ENCODE assay signal across 8 mouse cellular contexts in genomic region chr13:81710266-81710665, GRCm38 (mm10). TPM values are rescaled to one million over a fixed set of nuclear protein-coding genes. Genes with fewer than 3 reads are reported as not detected.
DNase-seq lines count a peak whose midpoint lies in the region; ATAC-seq and TF ChIP-seq lines count a peak whose summit lies in the region.

No protein-coding gene starts in this region.

- H3K4me3 ChIP-seq in left cerebral cortex, adult 2 months = peak overlapping the region; percentile 87
- H3K4me3 ChIP-seq in midbrain, embryonic 14.5 days (replicated peaks; ENCODE audit: low read depth, low read length) = peak overlapping the region; percentile 86

- H3K4me2 ChIP-seq in midbrain, embryonic 14.5 days (ENCODE audit: low read length) = peak overlapping the region; percentile 92

- intact Hi-C loops in left cerebral cortex, adult 2 months (cut with DNase I) = loop anchor here (5.0 kb wide), 1 partner anchor 52 kb away; no protein-coding TSS in a partner anchor
- intact Hi-C loops in left cerebral cortex, postnatal 4 days (cut with DNase I) = no loop called here

- H3K27ac ChIP-seq in left cerebral cortex, adult 2 months = no peak overlapping the region; the same call in 1 of the 2 replicates
- H3K27ac ChIP-seq in midbrain, embryonic 14.5 days (replicated peaks; ENCODE audit: low read depth, low read length) = no peak overlapping the region

- H3K9me3 ChIP-seq in midbrain, embryonic 14.5 days (ENCODE audit: control insufficient read depth, low read length) = no peaks in the 10 kb centered on the region

- no peak for DNase-seq in left cerebral cortex, adult 2 months (ENCODE audit: extremely low spot score in 1 of 2, low spot score in 2 of 2)
- no peak for DNase-seq in left cerebral cortex, postnatal 4 days
- DNase-seq in c-Kit-positive CD71-positive TER-119-positive erythroid progenitor cells, embryonic 14.5 days (ENCODE audit: low spot score) = peak; percentile 66
- DNase-seq in hindlimb bud, embryonic 11.5 days (ENCODE audit: extremely low spot score, low read depth, low spot score) = peak; percentile 30
- no peak for DNase-seq in midbrain, embryonic 14.5 days
- no peak for DNase-seq in urinary bladder, postnatal 10 days (ENCODE audit: low spot score)
- DNase-seq in left cerebral cortex, adult 9 months (ENCODE audit: low spot score in 2 of 2) = no peak
- no peak for DNase-seq in right cerebral cortex, postnatal 4 days

- H3K4me1 ChIP-seq in midbrain, embryonic 14.5 days (ENCODE audit: control insufficient read depth, insufficient read depth, low read length) = peaks cover 7% of the 10 kb centered on the region; the same call in 1 of the 2 replicates

- peak overlapping the region; percentile 74 for H3K9ac ChIP-seq in midbrain, embryonic 14.5 days (replicated peaks; ENCODE audit: low read length)

- H3K27me3 ChIP-seq in midbrain, embryonic 14.5 days (ENCODE audit: control insufficient read depth, insufficient read depth, low read length) = no peaks in the 10 kb centered on the region

- TF ChIP-seq CTCF in left cerebral cortex, adult 2 months (IDR thresholded peaks at IDR 0.05) = no peak

- under 1% methylated on average over 7 of the region's 7 CpGs for WGBS in midbrain, embryonic 14.5 days

- ATAC-seq in midbrain, embryonic 14.5 days (ENCODE audit: low FRiP score, low TSS enrichment) = no peak

- H3K36me3 ChIP-seq in midbrain, embryonic 14.5 days (ENCODE audit: control insufficient read depth, insufficient read depth, low read length) = no peaks in the 10 kb centered on the region

RNA-seq across cellular contexts. Expression of gene Polr3g, which starts 0.5 kb away (rescaled TPM):
- 1 to 10 TPM; 2.9 to 5.3 TPM for total RNA-seq in left cerebral cortex, adult 2 months (2021)
- total RNA-seq in left cerebral cortex, postnatal 4 days (2021) = 1 to 10 TPM; 4.0 to 4.8 TPM
- 1.9 and 3.3 TPM in 2 replicates for polyA plus RNA-seq in midbrain, embryonic 14.5 days (2014; fragmentation: Nextera tagmentation; extraction: Ambion mirVana)

RNA-seq across cellular contexts. Expression of gene Mblac2, which starts 0.9 kb away (rescaled TPM):
- 10 to 100 TPM; 19.5 to 21.7 TPM for total RNA-seq in left cerebral cortex, adult 2 months (2021)
- 10 to 100 TPM; 34.1 to 39.5 TPM for total RNA-seq in left cerebral cortex, postnatal 4 days (2021)
- 34.1 and 35.1 TPM in 2 replicates for polyA plus RNA-seq in midbrain, embryonic 14.5 days (2014; fragmentation: Nextera tagmentation; extraction: Ambion mirVana)

RNA-seq across cellular contexts. Expression of gene Lysmd3, which starts 52.8 kb away (rescaled TPM):
- total RNA-seq in left cerebral cortex, adult 2 months (2021) = 10 to 100 TPM; 12.1 TPM
- total RNA-seq in left cerebral cortex, postnatal 4 days (2021) = 10 to 100 TPM; 16.5 to 21.5 TPM
- 16.6 and 25.8 TPM in 2 replicates for polyA plus RNA-seq in midbrain, embryonic 14.5 days (2014; fragmentation: Nextera tagmentation; extraction: Ambion mirVana)

Comparison
In these comparisons a context has a peak if more than half of its experiments do, and no peak if none do; other contexts are left out.
1. DNase-seq: peak in c-Kit-positive CD71-positive TER-119-positive erythroid progenitor cells, embryonic 14.5 days (single experiment) and hindlimb bud, embryonic 11.5 days (single experiment); none in left cerebral cortex, adult 2 months (0 of 2), left cerebral cortex, postnatal 4 days (single experiment), midbrain, embryonic 14.5 days (single experiment), urinary bladder, postnatal 10 days (single experiment), left cerebral cortex, adult 9 months (0 of 2) and right cerebral cortex, postnatal 4 days (single experiment).